In genomic region chr3:37311897-37312369, GRCm38 (mm10) we compare ENCODE assay signal across 8 mouse cellular contexts. TPM values are rescaled to one million over a fixed set of nuclear protein-coding genes. Genes with fewer than 3 reads are reported as not detected.
DNase-seq lines count a peak whose midpoint lies in the region; ATAC-seq and TF ChIP-seq lines count a peak whose summit lies in the region.

No protein-coding gene starts in this region.

- no peak for ATAC-seq in intestine, postnatal 0 days
- peak; percentile 42; the same call in 1 of the 2 replicates for ATAC-seq in neural tube, embryonic 13.5 days (ENCODE audit: low read depth)

- H3K27me3 ChIP-seq in intestine, postnatal 0 days (replicated peaks; ENCODE audit: control insufficient read depth, insufficient read depth, low read length), result no peaks in the 10 kb centered on the region
- no peaks in the 10 kb centered on the region for H3K27me3 ChIP-seq in neural tube, embryonic 13.5 days

- peak overlapping the region; percentile 88 for H3K4me2 ChIP-seq in intestine, postnatal 0 days (replicated peaks; ENCODE audit: low read depth)
- H3K4me2 ChIP-seq in neural tube, embryonic 13.5 days, result peak overlapping the region; percentile 69

- no peak for TF ChIP-seq CTCF in intestine, postnatal 0 days (IDR thresholded peaks at IDR 0.05; ENCODE audit: low read depth)

- WGBS in intestine, postnatal 0 days, result 2% methylated on average over 10 of the region's 10 CpGs
- WGBS in neural tube, embryonic 13.5 days, result 2% methylated on average over 10 of the region's 10 CpGs

- DNase-seq in gastrocnemius, postnatal 10 days, result peak; percentile 7
- no peak for DNase-seq in gastrocnemius, postnatal 4 days (ENCODE audit: low spot score in 2 of 2)
- DNase-seq in spleen, postnatal 4 days (ENCODE audit: low spot score in 2 of 2), result peak; percentile 15 to 65
- no peak for DNase-seq in spleen, adult 12 weeks (ENCODE audit: low spot score)
- no peak for DNase-seq in natural killer cell, adult 2 months (ENCODE audit: low spot score in 2 of 2)
- DNase-seq in kidney, adult 18-20 months, result no peak

- peak overlapping the region; percentile 62 for H3K9ac ChIP-seq in intestine, postnatal 0 days (ENCODE audit: low read depth, low read length)
- H3K9ac ChIP-seq in neural tube, embryonic 13.5 days, result peak overlapping the region; percentile 80

- H3K4me3 ChIP-seq in intestine, postnatal 0 days (ENCODE audit: low read depth, low read length), result peak overlapping the region; percentile 75
- peak overlapping the region; percentile 65 for H3K4me3 ChIP-seq in neural tube, embryonic 13.5 days

- no peak overlapping the region for H3K27ac ChIP-seq in intestine, postnatal 0 days (ENCODE audit: low read depth, low read length)
- peak overlapping the region; percentile 64 for H3K27ac ChIP-seq in neural tube, embryonic 13.5 days (replicated peaks)

- no peaks in the 10 kb centered on the region for H3K36me3 ChIP-seq in intestine, postnatal 0 days (ENCODE audit: control insufficient read depth, insufficient read depth)
- H3K36me3 ChIP-seq in neural tube, embryonic 13.5 days, result no peaks in the 10 kb centered on the region

- H3K9me3 ChIP-seq in intestine, postnatal 0 days (ENCODE audit: control insufficient read depth), result no peaks in the 10 kb centered on the region
- H3K9me3 ChIP-seq in neural tube, embryonic 13.5 days, result no peaks in the 10 kb centered on the region

- no peaks in the 10 kb centered on the region for H3K4me1 ChIP-seq in intestine, postnatal 0 days (replicated peaks; ENCODE audit: control insufficient read depth, insufficient read depth, low read length)
- peaks cover 14% of the 10 kb centered on the region for H3K4me1 ChIP-seq in neural tube, embryonic 13.5 days (replicated peaks)

RNA-seq across cellular contexts. Expression of gene Bbs12, which starts 0.4 kb away (rescaled TPM):
- total RNA-seq in gastrocnemius, postnatal 10 days (2021), result 1 to 10 TPM; 1.1 to 1.6 TPM
- total RNA-seq in gastrocnemius, postnatal 4 days (2021), result 1 to 10 TPM; 3.8 to 4.0 TPM
- 1.7 TPM in 2 replicates for polyA plus RNA-seq in intestine, postnatal 0 days (2015; fragmentation: Nextera tagmentation; extraction: Ambion mirVana)
- polyA plus RNA-seq in neural tube, embryonic 13.5 days (2015; fragmentation: Nextera tagmentation; extraction: Ambion mirVana), result 4.1 and 4.3 TPM in 2 replicates

RNA-seq across cellular contexts. Expression of gene Cetn4, which starts 0.6 kb away (rescaled TPM):
- total RNA-seq in gastrocnemius, postnatal 10 days (2021), result 1 to 10 TPM in 1 of 2 experiments, under 1 TPM in 1; 0.63 to 1.5 TPM
- 1 to 10 TPM; 1.7 to 1.8 TPM for total RNA-seq in gastrocnemius, postnatal 4 days (2021)
- polyA plus RNA-seq in intestine, postnatal 0 days (2015; fragmentation: Nextera tagmentation; extraction: Ambion mirVana), result 1.0 and 1.4 TPM in 2 replicates
- polyA plus RNA-seq in neural tube, embryonic 13.5 days (2015; fragmentation: Nextera tagmentation; extraction: Ambion mirVana), result 3.1 and 3.3 TPM in 2 replicates

RNA-seq across cellular contexts. Expression of gene Fgf2, which starts 36.2 kb away (rescaled TPM):
- total RNA-seq in gastrocnemius, postnatal 10 days (2021), result 10 to 100 TPM; 15.9 to 17.5 TPM
- total RNA-seq in gastrocnemius, postnatal 4 days (2021), result 10 to 100 TPM; 14.2 to 14.5 TPM
- 1.0 and 1.1 TPM in 2 replicates for polyA plus RNA-seq in intestine, postnatal 0 days (2015; fragmentation: Nextera tagmentation; extraction: Ambion mirVana)
- polyA plus RNA-seq in neural tube, embryonic 13.5 days (2015; fragmentation: Nextera tagmentation; extraction: Ambion mirVana), result 0.74 and 0.88 TPM in 2 replicates

Comparison
In these comparisons a context has a peak if more than half of its experiments do, and no peak if none do; other contexts are left out.
1. DNase-seq: peak in gastrocnemius, postnatal 10 days (single experiment) and spleen, postnatal 4 days (2 of 2); none in gastrocnemius, postnatal 4 days (0 of 2), spleen, adult 12 weeks (single experiment), natural killer cell, adult 2 months (0 of 2) and kidney, adult 18-20 months (single experiment).